Mouse (Mus musculus) spleen, postnatal 4 days (tissue): ENCODE results near the gene Brms1.

Source experiments
- DNase-seq, 2 experiments: peaks; one replicate each; pipeline ENCODE4 v3.0.0; 2022; ENCODE audit warnings: low spot score in 2 of 2

Brms1 gene

GRCm38 (mm10) chr19:5038709-5039156 lies 2.4 kb upstream of the Brms1 start, which contains the start of the genes B4gat1 and AC124502.3:
Gene B4gat1, plus strand, starts transcription at chr19:5038826.
Gene AC124502.3, plus strand, starts transcription at chr19:5038891.
- DNase-seq, result peak; percentile 84 to 90

GRCm38 (mm10) chr19:5039301-5040114 lies 1.6 kb upstream of the Brms1 start:
- DNase-seq, result no peak

GRCm38 (mm10) chr19:5041588-5041987 lies 434 bp downstream of the Brms1 start:
- no peak for DNase-seq

- no peak for DNase-seq
These were observed 4.4 kb downstream of the Brms1 start for GRCm38 (mm10) chr19:5045531-5045930.

- DNase-seq, result no peak
These were observed 7.2 kb downstream of the Brms1 start for GRCm38 (mm10) chr19:5048138-5049056.

DNA sequence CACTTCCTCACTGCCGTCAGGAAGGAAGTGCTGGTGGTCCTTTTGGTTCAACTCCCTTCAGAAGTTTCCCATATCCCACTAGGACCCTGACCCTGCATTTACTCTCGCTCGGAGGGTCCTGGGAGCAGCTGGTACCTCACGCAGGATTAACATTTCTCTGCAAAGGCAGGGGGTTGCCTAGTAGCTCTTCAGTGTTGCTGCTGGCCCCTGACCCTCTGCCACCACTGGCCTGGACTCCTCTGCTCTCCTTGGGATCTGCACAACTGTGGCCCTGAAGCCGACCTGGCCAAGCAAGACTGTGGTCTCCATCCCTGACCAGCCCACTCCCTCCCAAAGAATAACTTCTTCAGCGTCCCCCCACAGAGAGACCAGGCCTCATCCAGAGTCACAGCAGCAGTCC lies 8.2 kb downstream of the Brms1 start:
- no peak for DNase-seq

- no peak for DNase-seq
These were observed 9.1 kb downstream of the Brms1 start, which contains the start of gene Rin1 for GRCm38 (mm10) chr19:5050047-5050905. Gene Rin1, plus strand, starts transcription at chr19:5050481.

- no peak for DNase-seq
These were observed 9.9 kb downstream of the Brms1 start for GRCm38 (mm10) chr19:5051031-5051430.

GRCm38 (mm10) chr19:5051515-5051914 lies 10.4 kb downstream of the Brms1 start:
- DNase-seq, result no peak

- DNase-seq, result no peak
These were observed 11.1 kb downstream of the Brms1 start for GRCm38 (mm10) chr19:5052166-5052822.

DNA sequence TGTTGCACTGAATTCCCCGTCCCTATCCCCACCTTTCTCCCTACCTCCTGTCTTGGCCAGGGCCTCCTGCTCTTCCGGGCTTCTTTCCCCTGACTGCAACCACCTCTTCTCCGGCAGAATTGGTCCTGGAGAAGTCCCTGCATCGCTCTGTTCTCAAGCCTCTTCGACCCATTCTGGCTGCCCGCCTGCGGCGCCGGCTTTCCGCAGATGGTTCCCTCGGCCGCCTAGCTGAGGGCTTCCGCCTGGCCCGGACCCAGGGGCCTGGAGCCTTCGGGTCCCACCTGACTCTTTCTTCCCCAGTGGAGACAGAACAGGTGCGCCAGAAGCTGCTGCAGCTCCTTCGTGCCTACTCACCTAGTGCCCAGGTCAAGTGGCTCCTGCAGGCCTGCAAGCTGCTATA lies 11.7 kb downstream of the Brms1 start:
- no peak for DNase-seq

DNA sequence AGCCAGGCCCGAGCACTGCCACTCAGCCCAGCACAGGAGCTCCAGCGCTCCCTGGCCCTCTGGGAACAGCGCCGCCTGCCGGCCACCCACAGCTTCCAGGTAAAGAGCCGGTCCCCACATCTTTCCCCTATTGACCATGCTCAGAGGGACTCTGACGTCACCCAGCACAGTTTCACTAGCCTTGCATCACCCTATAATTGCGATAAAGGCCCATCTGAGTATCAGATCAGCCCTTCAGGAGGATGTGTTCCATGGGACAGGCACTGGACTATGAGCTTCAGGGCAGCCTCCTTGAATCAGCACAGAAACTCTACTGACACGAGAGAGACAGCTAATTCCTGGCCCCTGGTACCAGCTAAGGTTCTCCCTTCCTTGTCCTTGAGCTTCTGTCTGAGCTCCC lies 12.8 kb downstream of the Brms1 start:
- DNase-seq, result peak; percentile 65 to 90

- DNase-seq, result no peak
These were observed 15.1 kb downstream of the Brms1 start for GRCm38 (mm10) chr19:5056251-5056650.

GRCm38 (mm10) chr19:5057876-5058775 lies 17.0 kb downstream of the Brms1 start:
- DNase-seq, result no peak

DNA sequence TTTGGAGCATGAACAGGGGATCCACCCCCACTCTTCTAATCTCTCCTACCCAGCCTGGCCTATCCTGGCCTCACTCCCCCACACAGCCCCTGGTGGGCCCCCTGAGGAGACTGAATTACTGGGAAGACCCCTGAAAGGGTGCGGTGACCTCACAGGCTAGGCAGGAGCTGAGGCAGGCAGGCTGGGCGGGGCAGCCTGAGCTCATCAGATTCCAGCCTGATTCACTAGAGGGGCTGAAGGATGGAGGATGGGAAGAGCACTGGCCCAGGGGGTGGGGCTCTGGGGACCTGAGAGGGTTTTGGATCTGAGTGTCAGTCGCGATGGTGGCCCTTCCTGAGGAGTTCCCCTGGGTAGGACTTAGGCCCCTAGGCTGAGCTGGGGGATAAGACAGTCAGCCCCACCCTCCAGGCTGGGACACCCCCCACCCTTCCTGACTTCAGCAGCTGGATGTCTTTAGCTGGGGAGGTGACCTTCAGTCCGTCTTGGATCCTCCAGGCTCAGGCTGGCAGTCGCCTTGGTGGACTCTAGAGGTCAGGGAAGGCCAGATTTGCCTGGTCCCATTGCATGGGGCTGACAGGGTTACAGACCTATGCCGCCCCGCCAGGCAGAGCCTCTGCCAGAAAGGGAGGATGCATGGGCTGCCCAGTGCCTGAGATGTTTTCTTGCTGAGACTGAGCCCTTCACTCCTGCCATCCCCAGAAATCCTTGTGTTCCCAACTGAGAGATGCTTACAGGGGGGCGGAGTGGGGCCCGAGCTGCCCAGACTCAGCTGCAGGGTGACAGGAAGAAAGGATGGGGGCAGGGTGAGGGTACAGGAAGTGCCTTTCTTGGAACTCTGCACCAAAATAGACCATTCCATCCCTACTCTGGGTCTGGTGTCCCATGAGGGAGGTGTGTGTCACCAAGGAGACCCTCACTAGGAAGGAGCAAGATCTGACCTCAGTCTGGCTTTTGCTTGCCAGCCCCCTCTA lies 17.9 kb downstream of the Brms1 start:
- no peak for DNase-seq

DNA sequence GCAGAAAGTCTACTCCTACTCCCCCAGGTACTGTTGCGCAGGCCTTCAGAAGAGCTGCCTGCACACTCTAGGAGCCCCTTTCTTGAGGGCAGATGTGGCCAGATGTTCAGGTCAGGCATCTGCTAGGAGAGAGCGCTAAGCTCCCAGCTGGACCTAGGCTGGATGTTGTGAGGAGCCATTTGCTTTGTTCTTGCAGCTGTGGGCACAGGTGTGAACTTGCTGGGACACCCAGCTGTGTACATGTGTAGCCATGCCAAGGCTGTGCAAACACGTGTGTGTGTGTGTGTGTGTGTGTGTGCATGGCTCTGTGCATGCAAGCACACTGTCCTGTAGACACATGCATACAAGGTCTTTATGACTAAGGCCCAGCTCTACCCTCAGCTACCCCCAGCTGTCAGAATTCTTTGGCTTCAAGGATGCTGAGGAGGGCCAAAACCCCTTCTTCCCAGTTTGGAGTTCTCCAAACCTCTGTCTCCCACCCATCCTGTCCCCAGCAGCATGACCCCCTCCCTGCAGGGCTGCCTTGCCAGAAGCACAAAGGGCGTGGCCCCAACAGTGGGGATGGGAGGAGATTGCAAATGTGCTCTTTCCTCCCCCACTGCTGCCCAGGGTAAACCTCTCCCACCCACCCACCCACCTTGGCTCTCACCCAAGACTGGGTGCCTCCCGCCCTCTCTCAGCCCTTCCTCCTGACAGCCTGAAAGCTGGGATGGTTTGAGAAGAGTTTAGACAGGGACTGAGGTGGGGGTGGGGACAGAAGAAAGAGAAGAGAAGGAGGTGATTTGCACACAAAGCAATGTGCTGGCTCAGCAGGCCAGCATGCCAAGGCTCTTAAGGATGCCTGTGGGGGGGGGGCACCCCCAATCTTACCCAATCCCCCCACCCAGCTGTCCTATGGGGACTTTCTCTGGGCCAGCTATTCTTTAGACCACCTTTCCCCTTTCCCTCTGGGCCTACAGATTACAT lies 19.5 kb downstream of the Brms1 start:
- no peak for DNase-seq

- DNase-seq, result no peak
These were observed 20.9 kb downstream of the Brms1 start for GRCm38 (mm10) chr19:5062041-5062440.
